Mouse (Mus musculus) midbrain, postnatal 0 days (tissue): ENCODE data around the gene Uaca. TPM values are rescaled to one million over a fixed set of nuclear protein-coding genes. Genes with fewer than 3 reads are reported as not detected.

ENCODE experiments used
- ATAC-seq: fragments of 200-750 bp; cut with Nextera tagmentation; 2 replicates; pipeline ENCODE4 v1.8.0; 2017; ENCODE audit warnings: moderate number of reproducible peaks, mild to moderate bottlenecking, moderate TSS enrichment, moderate library complexity; ENCODE audit not compliant: low FRiP score
- DNase-seq: peaks from one replicate; pipeline ENCODE4 v3.0.0-alpha.2; 2015; ENCODE audit warnings: low spot score
- H3K27ac ChIP-seq: fragments of 300-500 bp; sonication (generic); 2 replicates; pipeline ENCODE4 v1.5.1; 2014; ENCODE audit warnings: low read depth, mild to moderate bottlenecking, low read length, mixed read lengths
- H3K27me3 ChIP-seq: fragments of 300-500 bp; sonication (generic); 2 replicates; pipeline ENCODE4 v1.6.1; 2014; ENCODE audit warnings: low read length, control low read depth, mixed read lengths; ENCODE audit not compliant: insufficient read depth
- H3K36me3 ChIP-seq: fragments of 300-500 bp; sonication (generic); 2 replicates; pipeline ENCODE4 v1.6.1; 2014; ENCODE audit warnings: low read length, control low read depth, mixed read lengths; ENCODE audit not compliant: insufficient read depth
- H3K4me1 ChIP-seq: fragments of 300-500 bp; sonication (generic); 2 replicates; pipeline ENCODE4 v1.6.1; 2014; ENCODE audit warnings: mild to moderate bottlenecking, control low read depth, antibody characterized with exemption, low read length, mixed read lengths; ENCODE audit not compliant: insufficient read depth
- H3K4me2 ChIP-seq: fragments of 300-500 bp; sonication (generic); 2 replicates; pipeline ENCODE4 v1.6.1; 2014; ENCODE audit warnings: low read depth, mild to moderate bottlenecking, low read length, mixed read lengths; ENCODE audit not compliant: poor library complexity, severe bottlenecking
- H3K4me3 ChIP-seq: fragments of 300-500 bp; sonication (generic); 2 replicates; pipeline ENCODE4 v1.5.1; 2014; ENCODE audit warnings: low read depth, mild to moderate bottlenecking, low read length, moderate library complexity
- H3K9ac ChIP-seq: fragments of 300-500 bp; sonication (generic); replicated peaks from 2 replicates; pipeline ENCODE4 v1.6.1; 2014; ENCODE audit warnings: mild to moderate bottlenecking, low read length, moderate library complexity, mixed read lengths; ENCODE audit not compliant: poor library complexity, severe bottlenecking
- H3K9me3 ChIP-seq: fragments of 300-500 bp; sonication (generic); 2 replicates; pipeline ENCODE4 v1.6.1; 2016; ENCODE audit warnings: low read length, control low read depth
- CTCF ChIP-seq: IDR thresholded peaks from 2 replicates; pipeline ENCODE4 v1.5.1; 2016; ENCODE audit warnings: antibody characterized with exemption, mild to moderate bottlenecking
- WGBS: fragments of 180-500 bp; shearing (Covaris S2); extraction: QIAGEN DNeasy Blood & Tissue Kit; methylation state at CpG from one replicate; pipeline ENCODE4 v1.1.7; 2014; 5-methylcytosine and 5-hydroxymethylcytosine counted together
- polyA plus RNA-seq: library from polyadenylated mRNA; unstranded; fragments of >200 nt; fragmentation: Nextera tagmentation; extraction: Ambion mirVana; gene quantifications from 2 replicates; pipeline ENCODE4 v1.2.1, GENCODE M21; 2015
- total RNA-seq: library from RNA; depleted of rRNA; stranded (reverse); fragments of >200 nt; gene quantifications from 2 replicates; pipeline ENCODE4 v1.2.3, GENCODE M21; 2014

Uaca gene
- total and polyA plus RNA-seq, 2 experiments from 2014 or later: 8.9 to 10.8 TPM

GRCm38 (mm10) chr9:60841393-60841792, 47.1 kb downstream of the Uaca start:
- WGBS: 41% methylated on average over 5 of the region's 5 CpGs
- Histone ChIP-seq H3K9me3 (no peaks in the 10 kb centered on the region), H3K4me1 (peaks cover 7% of the 10 kb centered on the region; the same call in 1 of the 2 replicates), H3K27me3 (no peaks in the 10 kb centered on the region), H3K9ac (no peak overlapping the region), H3K4me3 (no peak overlapping the region), H3K4me2 (no peak overlapping the region), H3K27ac (no peak overlapping the region), H3K36me3 (no peaks in the 10 kb centered on the region)
- TF ChIP-seq CTCF: no peak
- ATAC-seq (no peak), DNase-seq (no peak)

GRCm38 (mm10) chr9:60843415-60844076, 49.2 kb downstream of the Uaca start:
- Histone ChIP-seq H3K4me3 (no peak overlapping the region), H3K9ac (no peak overlapping the region), H3K4me1 (peaks cover under 1% of the 10 kb centered on the region; the same call in 1 of the 2 replicates), H3K4me2 (no peak overlapping the region), H3K27me3 (no peaks in the 10 kb centered on the region), H3K9me3 (no peaks in the 10 kb centered on the region), H3K36me3 (no peaks in the 10 kb centered on the region), H3K27ac (no peak overlapping the region)
- WGBS: 72% methylated on average over 6 of the region's 6 CpGs
- no peak for DNase-seq
- TF ChIP-seq CTCF: no peak
- no peak for ATAC-seq

- no peak for TF ChIP-seq CTCF
- Histone ChIP-seq H3K4me3 (no peak overlapping the region), H3K4me2 (no peak overlapping the region), H3K27ac (no peak overlapping the region), H3K36me3 (no peaks in the 10 kb centered on the region), H3K9me3 (no peaks in the 10 kb centered on the region), H3K4me1 (no peaks in the 10 kb centered on the region), H3K9ac (no peak overlapping the region), H3K27me3 (no peaks in the 10 kb centered on the region)
- 23% methylated on average over 9 of the region's 9 CpGs for WGBS
- no peak for ATAC-seq
- DNase-seq: no peak
Observed at GRCm38 (mm10) chr9:60848730-60849129, 54.4 kb downstream of the Uaca start.

GRCm38 (mm10) chr9:60849986-60850385, 55.6 kb downstream of the Uaca start:
- TF ChIP-seq CTCF: no peak
- Histone ChIP-seq H3K4me3 (no peak overlapping the region), H3K36me3 (no peaks in the 10 kb centered on the region), H3K9me3 (no peaks in the 10 kb centered on the region), H3K9ac (no peak overlapping the region), H3K27me3 (no peaks in the 10 kb centered on the region), H3K4me1 (no peaks in the 10 kb centered on the region), H3K27ac (no peak overlapping the region), H3K4me2 (no peak overlapping the region)
- no peak for DNase-seq
- 85% methylated on average over 12 of the region's 12 CpGs for WGBS
- ATAC-seq: no peak

GRCm38 (mm10) chr9:60854196-60854595, 59.9 kb downstream of the Uaca start:
- 93% methylated on average over 11 of the region's 11 CpGs for WGBS
- Histone ChIP-seq H3K36me3 (no peaks in the 10 kb centered on the region), H3K4me1 (no peaks in the 10 kb centered on the region; the same call in 1 of the 2 replicates), H3K4me2 (no peak overlapping the region), H3K27ac (no peak overlapping the region), H3K27me3 (no peaks in the 10 kb centered on the region), H3K9ac (no peak overlapping the region), H3K9me3 (no peaks in the 10 kb centered on the region), H3K4me3 (no peak overlapping the region)
- DNase-seq (no peak), ATAC-seq (no peak)
- no peak for TF ChIP-seq CTCF

GRCm38 (mm10) chr9:60857833-60858232, 63.5 kb downstream of the Uaca start:
- Histone ChIP-seq H3K4me3 (no peak overlapping the region; the same call in 1 of the 2 replicates), H3K9me3 (no peaks in the 10 kb centered on the region), H3K4me1 (peaks cover 10% of the 10 kb centered on the region; the same call in 1 of the 2 replicates), H3K27ac (no peak overlapping the region), H3K4me2 (peak overlapping the region; percentile 42), H3K27me3 (no peaks in the 10 kb centered on the region), H3K36me3 (no peaks in the 10 kb centered on the region), H3K9ac (no peak overlapping the region)
- ATAC-seq: peak; percentile 79; the same call in 1 of the 2 replicates
- peak; percentile 87 for DNase-seq
- peak; percentile 85 for TF ChIP-seq CTCF
- 19% methylated on average over 5 of the region's 5 CpGs for WGBS
